Mouse (Mus musculus) left cerebral cortex, adult 8-10 months (tissue): Measurements from ENCODE around the gene Izumo2. TPM values are rescaled to one million over a fixed set of nuclear protein-coding genes. Genes with fewer than 3 reads are reported as not detected.

ENCODE experiments used
- DNase-seq, 2 experiments: peaks; one replicate each; pipeline ENCODE4 v3.0.0; 2022; ENCODE audit warnings: low spot score in 2 of 2
- total RNA-seq, 4 experiments: library from RNA; stranded (reverse); gene quantifications; 2 replicates each; pipeline ENCODE4 v1.2.4; 2022

The Izumo2 gene
- total RNA-seq: not detected

DNA sequence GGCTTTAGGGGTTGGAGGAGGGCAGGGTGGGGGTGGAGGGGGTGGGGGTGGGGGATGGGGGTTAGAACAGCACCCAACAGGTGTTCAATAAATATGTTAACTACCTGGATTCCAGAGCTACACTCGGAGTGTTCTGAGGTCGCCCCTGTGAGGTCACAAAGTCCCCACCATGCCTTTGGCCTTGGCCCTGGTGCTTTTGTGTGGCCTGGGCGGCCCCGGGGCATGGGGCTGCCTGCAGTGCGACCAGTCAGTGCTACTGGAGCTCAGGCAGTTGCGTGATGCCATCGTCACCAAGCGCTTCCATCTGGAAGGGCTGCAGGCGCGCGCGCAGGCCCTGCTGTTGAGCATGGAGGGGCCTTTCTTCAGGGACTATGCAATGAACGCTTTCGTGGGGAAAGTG lies at the start of gene Izumo2:
Gene Izumo2, plus strand, starts transcription at position 169 of the 400 bp plus-strand sequence.
- DNase-seq: no peak

- DNase-seq: peak; percentile 47 to 89
Measured at GRCm38 (mm10) chr7:44661219-44661618, 47.3 kb upstream of the Izumo2 start.

GRCm38 (mm10) chr7:44662168-44662567 lies 46.4 kb upstream of the Izumo2 start:
- no peak for DNase-seq

GRCm38 (mm10) chr7:44662569-44662968 lies 46.0 kb upstream of the Izumo2 start:
- no peak for DNase-seq

GRCm38 (mm10) chr7:44663546-44663945 lies 45.0 kb upstream of the Izumo2 start:
- no peak for DNase-seq

GRCm38 (mm10) chr7:44664731-44665130 lies 43.8 kb upstream of the Izumo2 start:
- no peak for DNase-seq

DNA sequence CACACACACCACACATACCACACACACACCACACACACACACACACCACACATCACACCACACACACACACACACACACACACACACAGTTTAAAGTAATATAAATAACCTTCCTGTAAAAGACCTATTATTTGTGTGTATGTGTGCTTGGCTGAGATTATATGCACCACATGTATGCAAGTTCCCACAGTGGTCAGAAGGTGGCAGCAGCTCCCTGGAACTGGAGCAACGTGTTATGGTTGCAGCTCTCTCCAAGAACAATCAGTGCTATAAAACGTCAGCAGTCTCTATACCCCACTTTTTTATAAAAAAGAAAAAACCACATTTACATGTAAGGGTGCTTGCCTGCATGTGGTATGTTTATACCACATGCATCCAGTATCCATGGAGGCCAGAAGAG lies 42.1 kb upstream of the Izumo2 start:
- no peak for DNase-seq

DNA sequence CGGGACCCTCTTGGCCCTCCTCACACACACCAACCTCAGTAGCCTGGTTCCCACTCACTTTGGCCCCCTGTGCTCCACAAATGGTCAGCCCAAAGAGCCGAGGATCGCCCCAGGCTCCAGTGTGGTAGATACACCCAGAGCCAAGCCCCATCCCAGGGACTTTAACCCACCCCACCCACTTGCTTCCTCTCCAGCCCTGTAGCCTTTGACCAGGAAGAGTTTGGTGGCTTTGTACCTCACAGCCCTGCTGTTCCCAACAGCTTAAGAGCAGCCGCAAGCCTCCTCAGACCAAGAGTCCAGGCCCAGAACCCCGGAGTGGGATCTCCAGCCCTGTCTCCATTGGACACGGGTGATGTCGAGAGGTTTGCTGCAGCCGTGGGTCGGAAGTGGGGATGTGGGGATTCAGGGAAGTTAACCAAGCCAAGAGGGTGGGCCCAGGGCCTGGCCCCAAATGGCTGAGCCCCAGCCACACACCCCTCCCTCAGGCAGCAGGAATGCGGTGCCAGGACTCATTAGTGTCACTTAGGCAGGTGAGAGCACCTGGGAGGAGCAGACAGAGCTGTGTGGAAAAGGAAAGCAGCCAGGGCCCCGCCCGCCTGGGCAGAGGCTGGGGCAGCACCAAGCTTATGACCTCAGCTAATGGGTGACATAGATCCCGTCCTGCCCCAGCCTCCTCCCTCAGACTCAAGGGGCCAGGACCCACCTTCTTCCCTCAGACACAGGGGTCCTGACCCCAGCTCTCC lies 40.4 kb upstream of the Izumo2 start:
- DNase-seq: no peak

- no peak for DNase-seq
Measured at GRCm38 (mm10) chr7:44669103-44669502, 39.4 kb upstream of the Izumo2 start.

- peak; percentile 82 to 97 for DNase-seq
Measured at GRCm38 (mm10) chr7:44670803-44671202, 37.7 kb upstream of the Izumo2 start, which contains the start of gene Myh14. Gene Myh14, minus strand, starts transcription at chr7:44670843.

DNA sequence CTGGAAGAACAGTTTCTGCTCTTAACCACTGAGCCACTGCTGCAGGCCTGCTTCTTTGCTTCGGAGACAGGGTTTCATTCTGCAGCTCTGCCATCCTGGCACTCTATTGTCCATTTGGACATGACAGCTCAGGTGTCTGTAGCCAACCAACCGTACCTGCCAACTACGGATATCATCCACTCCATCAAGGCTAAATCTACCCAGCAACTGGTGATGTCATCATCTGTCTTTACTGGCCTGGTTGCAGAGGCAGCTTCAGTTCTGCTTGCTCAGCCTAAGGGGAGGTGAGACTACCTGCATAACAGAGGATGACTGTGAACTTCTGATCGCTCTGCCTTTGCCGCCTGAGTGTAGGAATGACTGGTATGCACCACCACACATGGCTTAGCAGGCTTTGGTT lies 36.3 kb upstream of the Izumo2 start:
- no peak for DNase-seq

DNA sequence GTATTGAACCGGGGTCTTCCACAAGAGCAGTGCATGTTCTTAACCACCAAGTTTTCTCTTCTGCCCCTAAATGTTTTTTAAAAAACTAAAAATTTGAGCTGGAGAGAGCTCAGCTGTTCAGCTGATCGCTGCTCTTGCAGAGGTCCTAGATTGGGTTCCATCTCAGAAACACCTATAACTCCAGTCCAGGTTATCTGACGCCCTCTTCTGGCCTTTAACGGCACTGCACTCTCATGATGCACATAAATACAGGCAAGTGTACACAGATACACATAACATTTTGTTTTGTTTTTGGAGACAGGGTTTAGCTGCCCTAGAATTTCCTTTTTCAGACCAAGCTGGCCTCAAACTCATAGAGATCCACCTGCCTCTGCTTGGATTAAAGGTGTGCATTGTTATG lies 34.0 kb upstream of the Izumo2 start:
- no peak for DNase-seq

DNA sequence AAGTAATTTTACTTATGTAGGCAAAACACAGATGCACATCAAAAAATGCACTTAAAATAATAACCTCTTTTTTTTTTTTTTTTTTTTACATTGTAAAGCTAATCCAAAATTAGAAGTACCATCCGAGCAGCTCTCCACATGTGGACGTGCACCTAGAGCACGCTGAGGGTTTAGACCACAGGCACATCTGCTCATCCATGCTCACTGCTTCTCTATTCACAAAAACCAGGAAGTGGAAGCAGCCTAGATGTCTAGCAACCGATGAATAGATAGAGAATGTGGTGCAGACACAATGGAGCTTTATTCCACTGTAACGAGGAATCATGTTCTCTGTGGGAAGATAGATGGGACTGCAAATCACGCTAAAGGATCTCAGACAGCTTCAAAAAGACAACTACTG lies 33.4 kb upstream of the Izumo2 start:
- no peak for DNase-seq

DNA sequence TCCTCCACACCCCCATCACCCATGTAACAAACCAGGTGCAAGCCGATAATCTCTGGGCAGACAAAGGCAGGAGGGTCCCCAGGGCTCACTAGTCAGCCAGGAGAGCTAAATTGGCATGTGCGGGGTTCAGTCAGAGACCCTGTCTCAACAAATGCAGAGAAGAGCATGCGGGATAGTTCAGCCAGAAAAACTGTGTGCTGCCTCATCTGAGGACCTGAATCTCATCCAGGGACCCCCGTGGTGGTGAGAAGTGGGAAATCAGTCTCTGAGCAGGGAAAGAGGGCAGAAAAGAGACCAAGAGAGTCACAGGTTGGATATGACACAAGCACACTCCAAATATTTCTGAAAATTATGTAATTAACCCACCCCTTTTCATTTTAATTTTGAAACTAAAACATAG lies 32.4 kb upstream of the Izumo2 start:
- DNase-seq: no peak

- DNase-seq: peak in 1 of 2 experiments; percentile 77
Measured at GRCm38 (mm10) chr7:44676611-44677010, 31.9 kb upstream of the Izumo2 start.

- no peak for DNase-seq
Measured at GRCm38 (mm10) chr7:44683656-44684055, 24.9 kb upstream of the Izumo2 start.

DNA sequence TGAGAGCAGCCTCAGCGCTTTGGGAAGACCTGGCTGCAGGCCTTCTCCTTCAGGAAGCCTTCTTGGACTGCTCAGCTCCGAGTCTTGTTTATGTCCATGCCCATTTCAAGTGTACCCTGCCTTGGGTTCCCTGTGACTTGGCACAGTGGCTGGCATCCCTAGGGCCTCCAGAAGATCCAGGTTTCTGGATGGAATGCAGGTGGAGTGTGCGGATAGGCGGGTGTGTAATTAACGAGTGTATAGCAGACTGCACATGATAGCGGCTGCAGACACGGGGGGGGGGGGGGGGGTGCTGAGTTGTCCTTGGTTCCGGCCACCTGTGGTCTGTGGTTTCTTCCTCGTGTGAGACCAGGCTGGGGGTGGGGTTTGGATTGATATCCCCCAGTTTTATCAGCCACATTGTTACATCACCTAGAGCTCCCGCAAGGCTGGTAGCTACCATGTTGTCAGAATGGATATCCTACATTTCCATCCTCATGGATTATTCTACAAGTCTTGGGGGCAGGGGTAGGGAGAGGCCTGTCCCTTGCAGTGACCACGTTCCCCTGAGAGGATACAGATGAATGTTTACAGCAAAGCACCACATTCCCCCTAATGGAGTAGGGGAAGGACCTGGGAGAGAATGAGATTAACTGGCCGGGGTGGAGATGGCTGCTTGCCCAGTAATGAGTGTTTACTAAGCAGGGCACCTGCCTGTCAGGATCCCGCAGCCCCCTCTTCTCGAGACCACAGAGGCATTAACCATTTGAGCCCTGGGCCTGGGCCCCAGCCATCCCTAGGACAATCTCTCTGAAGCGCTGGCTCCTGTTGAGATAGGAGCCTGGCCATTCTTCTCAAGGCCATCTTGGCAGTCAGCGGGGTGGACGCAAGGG lies 22.8 kb upstream of the Izumo2 start:
- no peak for DNase-seq

DNA sequence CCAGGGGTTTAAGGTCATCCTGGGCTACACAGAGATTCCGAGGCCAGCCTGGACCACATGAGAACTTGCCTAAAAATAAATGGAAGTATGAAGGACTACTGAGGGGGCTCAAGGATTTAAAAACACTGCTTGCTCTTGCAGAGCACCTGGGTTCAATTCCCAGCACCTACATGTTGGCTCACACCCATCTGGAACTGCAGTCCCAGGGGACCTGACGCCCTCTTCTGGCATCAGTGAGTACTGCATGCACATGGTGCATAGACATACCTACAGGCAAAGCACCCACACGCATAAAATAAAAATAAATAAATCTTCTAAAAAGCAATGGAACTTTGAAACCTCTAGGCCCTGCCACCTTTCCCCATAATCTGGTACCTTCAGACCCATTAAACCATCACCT lies 19.7 kb upstream of the Izumo2 start:
- no peak for DNase-seq

DNA sequence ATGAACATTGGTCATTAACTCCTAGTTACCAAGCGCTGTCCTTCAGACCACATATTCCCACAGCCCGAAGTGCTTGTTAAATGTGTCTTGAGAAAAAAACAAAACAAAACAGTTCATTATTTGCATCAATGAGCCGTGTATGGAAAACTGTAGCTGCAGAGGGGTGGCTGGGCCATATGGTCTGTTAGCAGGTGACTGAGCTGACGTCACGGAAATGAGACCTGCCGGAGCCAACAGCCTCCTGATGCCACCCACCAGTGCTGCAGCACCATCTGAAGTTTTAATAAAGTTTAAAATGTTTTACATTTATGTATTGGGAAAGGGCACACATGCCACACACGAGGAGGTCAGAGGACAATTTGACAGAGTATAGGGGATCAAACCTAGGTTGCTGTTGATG lies 19.2 kb upstream of the Izumo2 start:
- no peak for DNase-seq

- DNase-seq: no peak
Measured at GRCm38 (mm10) chr7:44693427-44694175, 14.9 kb upstream of the Izumo2 start.

GRCm38 (mm10) chr7:44695223-44695622 lies 13.3 kb upstream of the Izumo2 start:
- DNase-seq: no peak

GRCm38 (mm10) chr7:44697191-44697710 lies 11.3 kb upstream of the Izumo2 start:
- DNase-seq: no peak
